In genomic region chr7:16061219-16062098, GRCm38 (mm10) we compare ENCODE assay signal across 12 mouse cellular contexts. TPM values are rescaled to one million over a fixed set of nuclear protein-coding genes. Genes with fewer than 3 reads are reported as not detected.
DNase-seq lines count a peak whose midpoint lies in the region; ATAC-seq lines count a peak whose summit lies in the region.
"Had no signal": no experiment of that assay in that cellular context is flagged by ENCODE, and none has a peak within 500 bp of the region (broad histone marks: within the 10 kb centered on the region; RNA-seq: fewer than 3 reads in every experiment).

TSS of gene Zfp541 (plus strand) at chr7:16061814.

- peaks cover 6% of the 10 kb centered on the region; the same call in 1 of the 2 replicates for H3K4me1 ChIP-seq in limb, embryonic 15.5 days

- H3K9ac ChIP-seq in limb, embryonic 15.5 days = no peak within 1 kb of the TSS

- no peaks in the 10 kb centered on the region for H3K36me3 ChIP-seq in limb, embryonic 15.5 days

- H3K9me3 ChIP-seq in limb, embryonic 15.5 days = 0 out of 2 replicates have a peak, but pooled peaks cover 6% of the 10 kb centered on the region

- peak within 1 kb of the TSS; percentile 18 for H3K4me3 ChIP-seq in limb, embryonic 15.5 days
- H3K4me3 ChIP-seq: erythroblast, embryonic 14.5 days had no signal

- no peak within 1 kb of the TSS for H3K27ac ChIP-seq in limb, embryonic 15.5 days

- ATAC-seq in limb, embryonic 15.5 days (ENCODE audit: insufficient number of reproducible peaks, low FRiP score, low TSS enrichment, low read depth) = no peak

- peak within 1 kb of the TSS; percentile 25 for H3K4me2 ChIP-seq in limb, embryonic 15.5 days

- DNase-seq in cerebellum, postnatal 25 days = peak; percentile 7 to 36
- DNase-seq in cerebellum, adult 11 months = no peak
- DNase-seq in retina, postnatal 1 day = peak; percentile 31
- DNase-seq in retina, embryonic 14.5 days (ENCODE audit: low spot score) = no peak
- DNase-seq in testis, postnatal 14 days (ENCODE audit: low spot score) = peak; percentile 93
- DNase-seq in layer of hippocampus, adult 18-20 months (ENCODE audit: low spot score in 2 of 2) = no peak
- no peak for DNase-seq in cerebellum, adult 11-12 months
- DNase-seq: adrenal gland, adult 2 months; thymus, adult 2 months had no signal

- peaks cover 30% of the 10 kb centered on the region for H3K27me3 ChIP-seq in limb, embryonic 15.5 days

- 50% methylated on average over 77 of the region's 80 CpGs for WGBS in limb, embryonic 15.5 days

RNA-seq across cellular contexts. Expression of gene Zfp541, which starts in this region (rescaled TPM):
- 0.07 TPM in 1 of 2 replicates, not detected in the other for polyA plus RNA-seq in limb, embryonic 15.5 days (2015; fragmentation: Nextera tagmentation; extraction: Ambion mirVana)
- total RNA-seq in layer of hippocampus, adult 18-20 months (2021) = under 1 TPM; 0.41 to 0.89 TPM
- total RNA-seq: monocyte, adult 5-6 weeks had no signal

Comparison
In these comparisons a context has a peak if more than half of its experiments do, and no peak if none do; other contexts are left out.
1. DNase-seq: peak in cerebellum, postnatal 25 days (2 of 2), retina, postnatal 1 day (single experiment) and testis, postnatal 14 days (single experiment); none in cerebellum, adult 11 months (single experiment), retina, embryonic 14.5 days (single experiment), layer of hippocampus, adult 18-20 months (0 of 2) and cerebellum, adult 11-12 months (single experiment).